Comparison of ENCODE assay signal across 12 mouse cellular contexts in the genomic region with DNA sequence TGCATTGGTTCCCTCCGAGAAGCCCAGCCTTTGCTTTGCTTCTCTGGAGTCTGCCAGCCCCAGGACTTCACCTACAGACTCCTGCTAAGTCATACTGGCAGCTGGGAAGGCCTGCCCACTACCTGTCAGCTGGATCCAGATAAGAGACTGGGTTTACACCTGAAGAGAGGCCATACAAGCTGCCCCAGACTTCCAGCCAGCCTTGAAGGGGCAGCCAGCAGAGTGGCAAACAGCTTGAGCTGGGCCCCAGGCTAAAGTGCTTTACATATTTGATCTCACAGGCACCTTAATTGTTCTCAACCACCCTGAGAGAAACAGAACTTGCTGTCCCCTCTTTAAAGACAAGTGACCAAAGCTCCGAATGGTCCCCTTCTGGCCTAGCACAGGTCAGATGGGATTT. TPM values are rescaled to one million over a fixed set of nuclear protein-coding genes. Genes with fewer than 3 reads are reported as not detected.
A peak's percentile ranks its signal among the peaks of the same experiment; 100 is the strongest.
DNase-seq lines count a peak whose midpoint lies in the region; ATAC-seq and TF ChIP-seq lines count a peak whose summit lies in the region.
"Had no signal": no experiment of that assay in that cellular context is flagged by ENCODE, and none has a peak within 500 bp of the region (broad histone marks: within the 10 kb centered on the region; RNA-seq: fewer than 3 reads in every experiment).

No protein-coding gene starts in this region.

- no peaks in the 10 kb centered on the region for H3K9me3 ChIP-seq in heart, embryonic 14.5 days (ENCODE audit: control insufficient read depth, low read length)
- H3K9me3 ChIP-seq in E14TG2a.4 (ENCODE audit: low read length), result no peaks in the 10 kb centered on the region
- no peaks in the 10 kb centered on the region for H3K9me3 ChIP-seq in intestine, embryonic 16.5 days (ENCODE audit: control insufficient read depth, low read length)
- H3K9me3 ChIP-seq in lung, embryonic 16.5 days (ENCODE audit: control insufficient read depth, low read length), result no peaks in the 10 kb centered on the region
- H3K9me3 ChIP-seq: embryonic facial prominence, embryonic 13.5 days had no signal

- no peak overlapping the region for H3K4me2 ChIP-seq in heart, embryonic 14.5 days (ENCODE audit: low read length)
- H3K4me2 ChIP-seq in intestine, embryonic 16.5 days (ENCODE audit: low read depth, low read length), result 0 out of 2 replicates have a peak overlapping the region, but pooled peaks have one; percentile 4
- 0 out of 2 replicates have a peak overlapping the region, but pooled peaks have one; percentile 13 for H3K4me2 ChIP-seq in lung, embryonic 16.5 days (ENCODE audit: low read depth, low read length)
- H3K4me2 ChIP-seq: embryonic facial prominence, embryonic 13.5 days had no signal

- DNase-seq in heart, postnatal 25 days (ENCODE audit: low spot score), result no peak
- DNase-seq in adrenal gland, adult 18-20 months (ENCODE audit: low spot score in 2 of 2), result no peak
- no peak for DNase-seq in ovary, postnatal 14 days (ENCODE audit: low spot score)
- DNase-seq: cerebellum, adult 9-11 months; forebrain, postnatal 0 days; spleen, adult 18-20 months had no signal

- H3K4me1 ChIP-seq in heart, embryonic 14.5 days (ENCODE audit: control insufficient read depth in 2 of 2, insufficient read depth in 2 of 2, low read length in 2 of 2), result peaks cover 9 to 27% of the 10 kb centered on the region in 2 experiments
- peaks cover 73% of the 10 kb centered on the region for H3K4me1 ChIP-seq in E14TG2a.4 (replicated peaks; ENCODE audit: low read depth, low read length)
- peaks cover 6% of the 10 kb centered on the region for H3K4me1 ChIP-seq in intestine, embryonic 16.5 days (ENCODE audit: control insufficient read depth, insufficient read depth, low read length)
- peaks cover 15% of the 10 kb centered on the region for H3K4me1 ChIP-seq in lung, embryonic 16.5 days (replicated peaks; ENCODE audit: control insufficient read depth, insufficient read depth, low read length)

- WGBS in heart, embryonic 14.5 days, result 49% methylated on average over 2 of the region's 2 CpGs
- WGBS in intestine, embryonic 16.5 days, result 49% methylated on average over 2 of the region's 2 CpGs
- 34% methylated on average over 2 of the region's 2 CpGs for WGBS in lung, embryonic 16.5 days

- ATAC-seq in heart, embryonic 14.5 days (ENCODE audit: insufficient number of reproducible peaks, insufficient read depth, low FRiP score, low read depth), result no peak
- no peak for ATAC-seq in intestine, embryonic 16.5 days
- ATAC-seq in lung, embryonic 16.5 days (ENCODE audit: low read depth), result no peak
- no peak for ATAC-seq in erythroid progenitor cell, adult 5-6 weeks (replicated peaks; ENCODE audit: low FRiP score, poor library complexity, severe bottlenecking)
- ATAC-seq: forebrain, postnatal 0 days had no signal

- intact Hi-C loops in heart, postnatal 25 days (cut with DNase I), result loop anchor here (5.0 kb wide), 1 partner anchor 150 kb away; no protein-coding TSS in a partner anchor

- no peak for TF ChIP-seq CTCF in E14TG2a.4 (conservative IDR thresholded peaks at IDR 0.05; ENCODE audit: low read length)

- H3K27ac ChIP-seq in heart, embryonic 14.5 days (replicated peaks in 1 of 2; ENCODE audit: control insufficient read depth in 1 of 2, insufficient read depth in 1 of 2, low read depth in 2 of 2, low read length in 2 of 2), result no peak overlapping the region
- peak overlapping the region; percentile 53; the same call in 1 of the 2 replicates for H3K27ac ChIP-seq in intestine, embryonic 16.5 days (ENCODE audit: low read length)
- H3K27ac ChIP-seq in lung, embryonic 16.5 days (ENCODE audit: low read length), result peak overlapping the region; percentile 50
- H3K27ac ChIP-seq: embryonic facial prominence, embryonic 13.5 days had no signal

- no peaks in the 10 kb centered on the region for H3K27me3 ChIP-seq in heart, embryonic 14.5 days (ENCODE audit: control insufficient read depth, insufficient read depth, low read length)
- no peaks in the 10 kb centered on the region for H3K27me3 ChIP-seq in E14TG2a.4 (ENCODE audit: insufficient read depth, low read length)
- H3K27me3 ChIP-seq in intestine, embryonic 16.5 days (replicated peaks; ENCODE audit: control insufficient read depth, insufficient read depth, low read length), result no peaks in the 10 kb centered on the region
- no peaks in the 10 kb centered on the region for H3K27me3 ChIP-seq in lung, embryonic 16.5 days (ENCODE audit: control insufficient read depth, insufficient read depth, low read depth, low read length)
- H3K27me3 ChIP-seq: embryonic facial prominence, embryonic 13.5 days had no signal

- no peak overlapping the region for H3K4me3 ChIP-seq in heart, embryonic 14.5 days (ENCODE audit: control insufficient read depth in 1 of 2, insufficient read depth in 1 of 2, low read depth in 1 of 2, low read length in 2 of 2)
- peak overlapping the region; percentile 99 for H3K4me3 ChIP-seq in E14TG2a.4 (replicated peaks; ENCODE audit: low read length)
- no peak overlapping the region for H3K4me3 ChIP-seq in intestine, embryonic 16.5 days (ENCODE audit: low read length)
- no peak overlapping the region for H3K4me3 ChIP-seq in lung, embryonic 16.5 days (ENCODE audit: low read length)
- H3K4me3 ChIP-seq: embryonic facial prominence, embryonic 13.5 days had no signal

- H3K9ac ChIP-seq in heart, embryonic 14.5 days (ENCODE audit: low read length), result peak overlapping the region; percentile 52; the same call in 1 of the 2 replicates
- H3K9ac ChIP-seq in intestine, embryonic 16.5 days (ENCODE audit: low read depth, low read length), result 0 out of 2 replicates have a peak overlapping the region, but pooled peaks have one; percentile 27
- peak overlapping the region; percentile 45 for H3K9ac ChIP-seq in lung, embryonic 16.5 days (ENCODE audit: low read length)
- H3K9ac ChIP-seq: embryonic facial prominence, embryonic 13.5 days; forebrain, postnatal 0 days had no signal

- H3K36me3 ChIP-seq in heart, embryonic 14.5 days (ENCODE audit: control insufficient read depth, insufficient read depth, low read length), result no peaks in the 10 kb centered on the region
- peaks cover 42% of the 10 kb centered on the region for H3K36me3 ChIP-seq in E14TG2a.4 (ENCODE audit: insufficient read depth, low read length)
- H3K36me3 ChIP-seq in intestine, embryonic 16.5 days (ENCODE audit: control insufficient read depth, insufficient read depth, low read length), result no peaks in the 10 kb centered on the region
- no peaks in the 10 kb centered on the region for H3K36me3 ChIP-seq in lung, embryonic 16.5 days (ENCODE audit: control insufficient read depth, insufficient read depth, low read length)
- H3K36me3 ChIP-seq: embryonic facial prominence, embryonic 13.5 days had no signal

RNA-seq across cellular contexts. Expression of gene Sesn2, which starts 3.1 kb away (rescaled TPM):
- polyA plus RNA-seq in heart, embryonic 14.5 days (2014; fragmentation: Nextera tagmentation; extraction: Ambion mirVana), result 3.8 and 4.4 TPM in 2 replicates
- total RNA-seq in heart, postnatal 25 days (2021), result 1 to 10 TPM; 2.5 to 3.3 TPM
- polyA plus RNA-seq in intestine, embryonic 16.5 days (2015; fragmentation: Nextera tagmentation; extraction: Ambion mirVana), result 11.6 and 12.4 TPM in 2 replicates
- 10.6 and 12.3 TPM in 2 replicates for polyA plus RNA-seq in lung, embryonic 16.5 days (2015; fragmentation: Nextera tagmentation; extraction: Ambion mirVana)
- total RNA-seq in adrenal gland, adult 18-20 months (2021), result 10 to 100 TPM; 20.5 to 21.5 TPM
- 11.2 and 11.7 TPM in 2 replicates for total RNA-seq in erythroid progenitor cell, adult 5-6 weeks (2015; ENCODE audit: low replicate concordance)
- total RNA-seq in erythroid progenitor cell, adult 5-6 weeks (2017; ENCODE audit: low replicate concordance), result 7.8 and 10.9 TPM in 2 replicates

RNA-seq across cellular contexts. Expression of gene Atpif1, which starts 26.2 kb away (rescaled TPM):
- polyA plus RNA-seq in heart, embryonic 14.5 days (2014; fragmentation: Nextera tagmentation; extraction: Ambion mirVana), result 1,706 and 1,766 TPM in 2 replicates
- 100 to 1,000 TPM; 301 to 320 TPM for total RNA-seq in heart, postnatal 25 days (2021)
- polyA plus RNA-seq in intestine, embryonic 16.5 days (2015; fragmentation: Nextera tagmentation; extraction: Ambion mirVana), result 1,346 and 1,379 TPM in 2 replicates
- polyA plus RNA-seq in lung, embryonic 16.5 days (2015; fragmentation: Nextera tagmentation; extraction: Ambion mirVana), result 976 and 986 TPM in 2 replicates
- 100 to 1,000 TPM; 233 to 327 TPM for total RNA-seq in adrenal gland, adult 18-20 months (2021)
- 1,556 and 1,764 TPM in 2 replicates for total RNA-seq in erythroid progenitor cell, adult 5-6 weeks (2015; ENCODE audit: low replicate concordance)
- total RNA-seq in erythroid progenitor cell, adult 5-6 weeks (2017; ENCODE audit: low replicate concordance), result 3,478 and 4,268 TPM in 2 replicates

RNA-seq across cellular contexts. Expression of gene Dnajc8, which starts 28.1 kb away (rescaled TPM):
- polyA plus RNA-seq in heart, embryonic 14.5 days (2014; fragmentation: Nextera tagmentation; extraction: Ambion mirVana), result 112 and 117 TPM in 2 replicates
- total RNA-seq in heart, postnatal 25 days (2021), result 10 to 100 TPM; 49.4 to 57.1 TPM
- polyA plus RNA-seq in intestine, embryonic 16.5 days (2015; fragmentation: Nextera tagmentation; extraction: Ambion mirVana), result 140 and 150 TPM in 2 replicates
- polyA plus RNA-seq in lung, embryonic 16.5 days (2015; fragmentation: Nextera tagmentation; extraction: Ambion mirVana), result 159 and 171 TPM in 2 replicates
- 10 to 100 TPM; 73.1 to 97.9 TPM for total RNA-seq in adrenal gland, adult 18-20 months (2021)
- 107 and 129 TPM in 2 replicates for total RNA-seq in erythroid progenitor cell, adult 5-6 weeks (2015; ENCODE audit: low replicate concordance)
- total RNA-seq in erythroid progenitor cell, adult 5-6 weeks (2017; ENCODE audit: low replicate concordance), result 248 and 264 TPM in 2 replicates

RNA-seq across cellular contexts. Expression of gene Med18, which starts 43.5 kb away (rescaled TPM):
- polyA plus RNA-seq in heart, embryonic 14.5 days (2014; fragmentation: Nextera tagmentation; extraction: Ambion mirVana), result 12.1 and 13.0 TPM in 2 replicates
- 1 to 10 TPM; 4.4 to 4.8 TPM for total RNA-seq in heart, postnatal 25 days (2021)
- polyA plus RNA-seq in intestine, embryonic 16.5 days (2015; fragmentation: Nextera tagmentation; extraction: Ambion mirVana), result 15.2 and 18.4 TPM in 2 replicates
- 22.6 and 24.8 TPM in 2 replicates for polyA plus RNA-seq in lung, embryonic 16.5 days (2015; fragmentation: Nextera tagmentation; extraction: Ambion mirVana)
- 1 to 10 TPM; 6.0 to 8.3 TPM for total RNA-seq in adrenal gland, adult 18-20 months (2021)
- 10.5 and 12.2 TPM in 2 replicates for total RNA-seq in erythroid progenitor cell, adult 5-6 weeks (2015; ENCODE audit: low replicate concordance)
- total RNA-seq in erythroid progenitor cell, adult 5-6 weeks (2017; ENCODE audit: low replicate concordance), result 5.7 and 16.2 TPM in 2 replicates

RNA-seq across cellular contexts. Expression of gene Ptafr, which starts 56.7 kb away (rescaled TPM):
- polyA plus RNA-seq in heart, embryonic 14.5 days (2014; fragmentation: Nextera tagmentation; extraction: Ambion mirVana), result 0.66 and 0.73 TPM in 2 replicates
- total RNA-seq in heart, postnatal 25 days (2021), result 1 to 10 TPM; 1.6 to 2.1 TPM
- polyA plus RNA-seq in intestine, embryonic 16.5 days (2015; fragmentation: Nextera tagmentation; extraction: Ambion mirVana), result 1.5 and 1.6 TPM in 2 replicates
- 1.1 and 1.2 TPM in 2 replicates for polyA plus RNA-seq in lung, embryonic 16.5 days (2015; fragmentation: Nextera tagmentation; extraction: Ambion mirVana)
- total RNA-seq in adrenal gland, adult 18-20 months (2021), result 1 to 10 TPM; 1.3 to 3.9 TPM
- total RNA-seq in erythroid progenitor cell, adult 5-6 weeks (2015; ENCODE audit: low replicate concordance), result 2.9 and 3.8 TPM in 2 replicates
- total RNA-seq in erythroid progenitor cell, adult 5-6 weeks (2017; ENCODE audit: low replicate concordance), result 4.4 and 5.4 TPM in 2 replicates

Comparison
In these comparisons a context has a peak if more than half of its experiments do, and no peak if none do; other contexts are left out.
1. H3K27ac ChIP-seq: peak in intestine, embryonic 16.5 days (single experiment) and lung, embryonic 16.5 days (single experiment); none in heart, embryonic 14.5 days (0 of 2).
2. RNA of gene Atpif1, which starts 26.2 kb away (total RNA-seq): 1,556 to 4,268 TPM in erythroid progenitor cell, adult 5-6 weeks; 233 to 327 TPM in adrenal gland, adult 18-20 months and 301 to 320 TPM in heart, postnatal 25 days; every median in the first group is over 4 times any median in the second.
3. Peak in every context shown above with its lines, with median percentiles within 50 percentile points of each other: H3K9ac ChIP-seq.